Mouse (Mus musculus) C2C12 (cell line): ENCODE measurements around the gene Gm42688. TPM values are rescaled to one million over a fixed set of nuclear protein-coding genes. Genes with fewer than 3 reads are reported as not detected.

ENCODE experiments used
- H3K27me3 ChIP-seq: one replicate; pipeline ENCODE4 v1.6.1; 2011; ENCODE audit not compliant: control insufficient read depth, insufficient read depth, insufficient read length
- H3K36me3 ChIP-seq: one replicate; pipeline ENCODE4 v1.6.1; 2011; ENCODE audit not compliant: control insufficient read depth, insufficient read depth
- H3K4me3 ChIP-seq: one replicate; pipeline ENCODE4 v1.5.1; 2011; ENCODE audit warnings: mild to moderate bottlenecking, control low read depth; ENCODE audit not compliant: poor library complexity, insufficient read depth, severe bottlenecking
- H3K79me2 ChIP-seq: one replicate; pipeline ENCODE4 v1.6.1; 2011; ENCODE audit not compliant: control insufficient read depth, insufficient read depth
- H3K79me3 ChIP-seq: one replicate; pipeline ENCODE4 v1.6.1; 2011; ENCODE audit warnings: low read depth, control low read depth
- H3ac ChIP-seq: one replicate; pipeline ENCODE3; 2011; ENCODE audit warnings: low read depth; ENCODE audit not compliant: control insufficient read depth, insufficient read length
- CEBPB ChIP-seq: IDR thresholded peaks from one replicate; pipeline ENCODE4 v1.6.1; 2011; ENCODE audit warnings: low read depth, mild to moderate bottlenecking, control low read depth, moderate library complexity
- CTCF ChIP-seq: IDR thresholded peaks from one replicate; pipeline ENCODE4 v1.5.1; 2011; ENCODE audit not compliant: control insufficient read depth, insufficient read depth, insufficient read length
- FOSL1 ChIP-seq: IDR thresholded peaks from one replicate; pipeline ENCODE4 v1.8.0; 2011; ENCODE audit warnings: mild to moderate bottlenecking, low read length; ENCODE audit not compliant: poor library complexity, insufficient read depth, severe bottlenecking
- MAX ChIP-seq: IDR thresholded peaks from one replicate; pipeline ENCODE4 v1.6.1; 2011; ENCODE audit warnings: mild to moderate bottlenecking, control low read depth
- MYOD1 ChIP-seq: IDR thresholded peaks from one replicate; pipeline ENCODE4 v1.6.1; 2011; ENCODE audit warnings: low read depth; ENCODE audit not compliant: control insufficient read depth, insufficient read length
- MYOG ChIP-seq: IDR thresholded peaks from one replicate; pipeline ENCODE4 v1.6.1; 2011; ENCODE audit not compliant: control insufficient read depth, insufficient read length; ENCODE audit errors: extremely low read depth
- USF1 ChIP-seq: IDR thresholded peaks from one replicate; pipeline ENCODE4 v1.6.1; 2011; ENCODE audit warnings: low read depth, mild to moderate bottlenecking, control low read depth, moderate library complexity
- polyA plus RNA-seq: library from polyadenylated mRNA; unstranded; fragments of >200 nt; fragmentation: generic; extraction: Trizol; gene quantifications from one replicate; pipeline ENCODE4 v1.2.1, GENCODE M21; 2012; ENCODE audit warnings: missing spikeins

Gene Gm42688
- polyA plus RNA-seq, 1 experiment, result 0.98 TPM

DNA sequence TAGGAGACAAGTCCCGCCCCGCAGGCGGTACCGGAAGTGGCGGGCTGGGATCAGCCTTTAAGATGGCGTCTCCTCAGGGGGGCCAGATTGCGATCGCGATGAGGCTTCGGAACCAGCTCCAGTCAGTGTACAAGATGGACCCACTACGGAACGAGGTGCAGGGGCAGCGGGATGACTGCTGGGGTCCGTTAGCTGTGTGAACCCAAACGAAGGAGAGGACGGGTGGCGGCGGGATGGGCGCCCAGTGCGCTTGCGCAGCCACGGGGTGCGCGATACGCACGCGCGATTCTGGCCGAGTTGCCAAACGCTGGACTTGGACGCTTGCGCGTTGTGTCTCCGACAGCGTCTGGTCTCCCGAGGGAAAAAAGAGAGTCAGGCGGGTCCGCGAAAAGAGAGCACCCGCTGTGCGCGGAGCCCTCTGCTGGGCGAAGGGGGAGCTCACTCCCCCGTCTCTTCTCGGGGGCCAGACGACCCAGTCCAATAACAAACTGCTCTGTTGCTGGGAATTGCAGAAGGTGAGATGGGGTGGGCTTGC, 23.0 kb upstream of the Gm42688 start:
- Histone ChIP-seq H3K27me3 (no peaks in the 10 kb centered on the region), H3ac (peak overlapping the region; percentile 74)
- peak; percentile 26 for TF ChIP-seq MAX
- peak; percentile 62 for TF ChIP-seq CTCF
- TF ChIP-seq CEBPB, result no peak

DNA sequence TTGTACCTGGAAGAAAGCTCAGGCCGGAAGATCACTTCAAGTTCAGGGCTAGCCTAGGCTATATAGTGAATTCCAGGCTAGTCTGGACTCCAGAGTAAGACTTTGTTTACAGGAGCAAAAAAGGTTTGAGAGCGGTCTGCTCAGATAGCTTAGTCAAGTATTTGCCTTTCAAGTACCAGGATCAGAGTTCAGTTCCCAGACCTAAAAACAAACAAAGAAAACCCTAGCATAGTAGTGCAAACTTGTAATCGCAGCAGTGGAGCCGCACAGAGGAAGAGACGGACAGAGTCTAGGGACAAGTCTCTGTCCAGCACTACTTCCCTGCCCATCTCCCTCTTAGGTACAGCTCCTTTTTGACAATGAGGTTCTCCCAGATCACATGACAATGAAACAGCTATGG, 21.2 kb upstream of the Gm42688 start:
- peaks cover 13% of the 10 kb centered on the region for H3K36me3 ChIP-seq
- peaks cover 6% of the 10 kb centered on the region for H3K79me3 ChIP-seq
- no peaks in the 10 kb centered on the region for H3K27me3 ChIP-seq
- peaks cover 14% of the 10 kb centered on the region for H3K79me2 ChIP-seq
- no peak overlapping the region for H3K4me3 ChIP-seq
- no peak overlapping the region for H3ac ChIP-seq
- no peak for TF ChIP-seq MAX
- no peak for TF ChIP-seq FOSL1
- TF ChIP-seq MYOD1, result no peak
- TF ChIP-seq MYOG, result no peak
- no peak for TF ChIP-seq USF1
- TF ChIP-seq CTCF, result no peak
- no peak for TF ChIP-seq CEBPB

More for the DNA sequence above, 23.0 kb upstream of the Gm42688 start:
- peaks cover 13% of the 10 kb centered on the region for H3K36me3 ChIP-seq
- H3K79me2 ChIP-seq, result peaks cover 14% of the 10 kb centered on the region
- H3K79me3 ChIP-seq, result peaks cover 6% of the 10 kb centered on the region
- H3K4me3 ChIP-seq, result peak overlapping the region; percentile 80

- H3K79me3 ChIP-seq, result peaks cover 6% of the 10 kb centered on the region
- no peak overlapping the region for H3ac ChIP-seq
- no peak overlapping the region for H3K4me3 ChIP-seq
- peaks cover 14% of the 10 kb centered on the region for H3K79me2 ChIP-seq
- TF ChIP-seq FOSL1 (no peak), MYOG (no peak), MYOD1 (no peak), USF1 (no peak), CTCF (no peak), CEBPB (no peak), MAX (no peak)
- H3K36me3 ChIP-seq, result peaks cover 13% of the 10 kb centered on the region
- peaks cover 30% of the 10 kb centered on the region for H3K27me3 ChIP-seq
Observed at GRCm38 (mm10) chr6:83083497-83083896, 17.9 kb upstream of the Gm42688 start.

GRCm38 (mm10) chr6:83084477-83084876, 16.9 kb upstream of the Gm42688 start:
- H3K79me3 ChIP-seq, result no peaks in the 10 kb centered on the region
- peaks cover 36% of the 10 kb centered on the region for H3K27me3 ChIP-seq
- peaks cover 5% of the 10 kb centered on the region for H3K79me2 ChIP-seq
- H3K4me3 ChIP-seq, result no peak overlapping the region
- H3K36me3 ChIP-seq, result peaks cover 10% of the 10 kb centered on the region
- TF ChIP-seq USF1, result no peak
- TF ChIP-seq MYOG, result no peak
- TF ChIP-seq FOSL1, result no peak
- H3ac ChIP-seq, result no peak overlapping the region

DNA sequence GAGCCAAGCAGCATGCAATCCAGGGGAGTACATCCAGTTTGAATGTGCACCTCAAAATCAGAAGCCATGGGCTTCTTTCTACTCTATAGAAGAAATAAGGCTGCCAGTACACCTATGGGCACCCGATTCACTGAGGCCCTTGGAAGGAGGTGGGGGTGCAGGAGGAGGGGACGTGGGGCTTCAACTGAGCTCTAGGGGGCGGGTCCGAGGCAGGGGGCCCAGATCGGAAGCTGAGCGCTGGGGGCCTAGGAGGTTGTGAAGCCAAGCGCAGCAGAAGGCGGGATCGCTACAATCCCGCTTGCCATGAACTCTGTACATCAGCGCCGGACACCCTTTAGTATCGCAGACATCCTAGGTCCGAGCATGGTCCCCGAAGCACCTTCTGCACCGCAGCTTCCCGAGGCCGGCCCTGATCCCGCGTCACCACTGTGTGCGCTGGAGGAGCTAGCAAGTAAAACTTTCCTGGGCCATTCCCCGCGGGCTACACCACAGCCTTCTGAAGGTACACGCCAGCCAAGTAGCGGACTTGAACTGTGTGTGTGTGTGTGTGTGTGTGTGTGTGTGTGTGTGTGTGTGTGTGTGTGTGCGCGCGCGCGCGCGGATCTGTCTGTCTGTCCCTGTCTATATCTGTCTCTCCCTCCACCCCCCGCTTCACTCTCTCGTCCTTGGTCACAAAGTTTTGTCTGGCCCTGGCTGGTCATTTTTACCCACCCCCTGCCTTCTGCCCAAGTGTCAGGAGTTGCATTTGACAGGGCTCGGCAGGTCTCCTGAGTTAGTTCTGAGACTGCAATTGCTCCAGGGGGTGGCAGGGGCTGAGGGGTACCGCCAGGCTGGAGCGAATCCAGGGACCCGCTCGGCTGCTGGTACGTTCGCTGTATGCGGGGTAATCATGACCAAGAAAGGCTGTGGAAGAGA, 15.0 kb upstream of the Gm42688 start, which contains the start of gene Lbx2:
TSS of gene Lbx2 (plus strand) at position 247 of the 915 bp plus-strand sequence.
- H3K79me2 ChIP-seq, result no peaks in the 10 kb centered on the region
- no peak within 1 kb of the TSS for H3K4me3 ChIP-seq
- TF ChIP-seq USF1, result no peak
- TF ChIP-seq CTCF, result no peak
- TF ChIP-seq FOSL1, result no peak
- no peak for TF ChIP-seq MYOD1
- TF ChIP-seq MAX, result no peak
- no peak for TF ChIP-seq CEBPB
- no peak for TF ChIP-seq MYOG
- peaks cover 48% of the 10 kb centered on the region for H3K27me3 ChIP-seq
- no peaks in the 10 kb centered on the region for H3K79me3 ChIP-seq
- no peak within 1 kb of the TSS for H3ac ChIP-seq
- H3K36me3 ChIP-seq, result no peaks in the 10 kb centered on the region
